Mouse (Mus musculus): ENCODE data around the gene Tmem132d. TPM values are rescaled to one million over a fixed set of nuclear protein-coding genes. Genes with fewer than 3 reads are reported as not detected.

Gene Tmem132d
- polyA plus RNA-seq, 1 experiment, result not detected

- no peak overlapping the region for H3K4me3 ChIP-seq (ENCODE audit: insufficient read depth, low read depth, low read length)
- no peak for DNase-seq
- H3K36me3 ChIP-seq (ENCODE audit: control insufficient read depth, insufficient read depth, low read length), result no peaks in the 10 kb centered on the region
- H3K27me3 ChIP-seq (replicated peaks; ENCODE audit: control insufficient read depth, insufficient read depth, low read length), result no peaks in the 10 kb centered on the region
- 66% methylated on average over 2 of the region's 2 CpGs for WGBS
- H3K27ac ChIP-seq (ENCODE audit: insufficient read depth, low read depth, low read length), result no peak overlapping the region
- TF ChIP-seq POLR2A (IDR thresholded peaks at IDR 0.05; ENCODE audit: low read depth, low read length), result no peak
- no peaks in the 10 kb centered on the region for H3K4me1 ChIP-seq (ENCODE audit: control insufficient read depth, insufficient read depth, low read length)
Measured at GRCm38 (mm10) chr5:127926686-127927085, 506.2 kb downstream of the Tmem132d start.

- H3K36me3 ChIP-seq (ENCODE audit: control insufficient read depth, insufficient read depth, low read length), result no peaks in the 10 kb centered on the region
Measured at GRCm38 (mm10) chr5:127924106-127924505, 508.8 kb downstream of the Tmem132d start.

GRCm38 (mm10) chr5:127919171-127919570 is 513.7 kb downstream of the Tmem132d start:
- no peak for TF ChIP-seq CTCF (conservative IDR thresholded peaks at IDR 0.05; ENCODE audit: insufficient read depth, insufficient read length, low read depth, low read length)
- no peak for TF ChIP-seq POLR2A (IDR thresholded peaks at IDR 0.05; ENCODE audit: low read depth, low read length)
- no peaks in the 10 kb centered on the region for H3K36me3 ChIP-seq (ENCODE audit: control insufficient read depth, insufficient read depth, low read length)
- no peak overlapping the region for H3K27ac ChIP-seq (ENCODE audit: insufficient read depth, low read depth, low read length)
- no peaks in the 10 kb centered on the region for H3K4me1 ChIP-seq (ENCODE audit: control insufficient read depth, insufficient read depth, low read length)
- WGBS, result 79% methylated on average over 1 of the region's 1 CpGs
- H3K27me3 ChIP-seq (replicated peaks; ENCODE audit: control insufficient read depth, insufficient read depth, low read length), result no peaks in the 10 kb centered on the region
- DNase-seq, result no peak
- H3K4me3 ChIP-seq (ENCODE audit: insufficient read depth, low read depth, low read length), result no peak overlapping the region

More at GRCm38 (mm10) chr5:127924106-127924505, 508.8 kb downstream of the Tmem132d start:
- whole genome bisulfite sequencing, result 51% methylated on average over 3 of the region's 3 CpGs
- Histone ChIP-seq H3K4me1 (ENCODE audit: control insufficient read depth, insufficient read depth, low read length) (no peaks in the 10 kb centered on the region), H3K27me3 (replicated peaks; ENCODE audit: control insufficient read depth, insufficient read depth, low read length) (no peaks in the 10 kb centered on the region), H3K4me3 (ENCODE audit: insufficient read depth, low read depth, low read length) (no peak overlapping the region), H3K27ac (ENCODE audit: insufficient read depth, low read depth, low read length) (no peak overlapping the region)
- TF ChIP-seq POLR2A (IDR thresholded peaks at IDR 0.05; ENCODE audit: low read depth, low read length), result no peak
- TF ChIP-seq CTCF (conservative IDR thresholded peaks at IDR 0.05; ENCODE audit: insufficient read depth, insufficient read length, low read depth, low read length), result no peak
- DNase-seq, result no peak

GRCm38 (mm10) chr5:127918376-127918775 is 514.5 kb downstream of the Tmem132d start:
- DNase-seq, result no peak
- H3K4me3 ChIP-seq (ENCODE audit: insufficient read depth, low read depth, low read length), result no peak overlapping the region
- H3K4me1 ChIP-seq (ENCODE audit: control insufficient read depth, insufficient read depth, low read length), result no peaks in the 10 kb centered on the region
- H3K36me3 ChIP-seq (ENCODE audit: control insufficient read depth, insufficient read depth, low read length), result no peaks in the 10 kb centered on the region
- no peaks in the 10 kb centered on the region for H3K27me3 ChIP-seq (replicated peaks; ENCODE audit: control insufficient read depth, insufficient read depth, low read length)
- 90% methylated on average over 3 of the region's 3 CpGs for WGBS
- no peak overlapping the region for H3K27ac ChIP-seq (ENCODE audit: insufficient read depth, low read depth, low read length)
- TF ChIP-seq POLR2A (IDR thresholded peaks at IDR 0.05; ENCODE audit: low read depth, low read length) (no peak), CTCF (conservative IDR thresholded peaks at IDR 0.05; ENCODE audit: insufficient read depth, insufficient read length, low read depth, low read length) (no peak)

GRCm38 (mm10) chr5:127914157-127914556 is 518.7 kb downstream of the Tmem132d start:
- Histone ChIP-seq H3K27ac (ENCODE audit: insufficient read depth, low read depth, low read length) (no peak overlapping the region), H3K27me3 (replicated peaks; ENCODE audit: control insufficient read depth, insufficient read depth, low read length) (no peaks in the 10 kb centered on the region), H3K36me3 (ENCODE audit: control insufficient read depth, insufficient read depth, low read length) (no peaks in the 10 kb centered on the region), H3K4me3 (ENCODE audit: insufficient read depth, low read depth, low read length) (no peak overlapping the region), H3K4me1 (ENCODE audit: control insufficient read depth, insufficient read depth, low read length) (no peaks in the 10 kb centered on the region)
- WGBS, result 74% methylated on average over 11 of the region's 11 CpGs
- no peak for DNase-seq
- no peak for TF ChIP-seq CTCF (conservative IDR thresholded peaks at IDR 0.05; ENCODE audit: insufficient read depth, insufficient read length, low read depth, low read length)
- no peak for TF ChIP-seq POLR2A (IDR thresholded peaks at IDR 0.05; ENCODE audit: low read depth, low read length)

- Histone ChIP-seq H3K27ac (ENCODE audit: insufficient read depth, low read depth, low read length) (no peak overlapping the region), H3K27me3 (replicated peaks; ENCODE audit: control insufficient read depth, insufficient read depth, low read length) (no peaks in the 10 kb centered on the region), H3K4me1 (ENCODE audit: control insufficient read depth, insufficient read depth, low read length) (no peaks in the 10 kb centered on the region), H3K36me3 (ENCODE audit: control insufficient read depth, insufficient read depth, low read length) (no peaks in the 10 kb centered on the region), H3K4me3 (ENCODE audit: insufficient read depth, low read depth, low read length) (no peak overlapping the region)
- DNase-seq, result peak; percentile 7
- 27% methylated on average over 3 of the region's 3 CpGs for WGBS
- TF ChIP-seq POLR2A (IDR thresholded peaks at IDR 0.05; ENCODE audit: low read depth, low read length) (no peak), CTCF (conservative IDR thresholded peaks at IDR 0.05; ENCODE audit: insufficient read depth, insufficient read length, low read depth, low read length) (no peak)
Measured at GRCm38 (mm10) chr5:127911603-127912002, 521.3 kb downstream of the Tmem132d start.

GRCm38 (mm10) chr5:127910356-127910755 is 522.5 kb downstream of the Tmem132d start:
- Histone ChIP-seq H3K36me3 (ENCODE audit: control insufficient read depth, insufficient read depth, low read length) (no peaks in the 10 kb centered on the region), H3K27me3 (replicated peaks; ENCODE audit: control insufficient read depth, insufficient read depth, low read length) (no peaks in the 10 kb centered on the region), H3K4me1 (ENCODE audit: control insufficient read depth, insufficient read depth, low read length) (no peaks in the 10 kb centered on the region), H3K27ac (ENCODE audit: insufficient read depth, low read depth, low read length) (no peak overlapping the region), H3K4me3 (ENCODE audit: insufficient read depth, low read depth, low read length) (no peak overlapping the region)
- DNase-seq, result no peak
- TF ChIP-seq POLR2A (IDR thresholded peaks at IDR 0.05; ENCODE audit: low read depth, low read length), result no peak
- TF ChIP-seq CTCF (conservative IDR thresholded peaks at IDR 0.05; ENCODE audit: insufficient read depth, insufficient read length, low read depth, low read length), result no peak
- WGBS, result 39% methylated on average over 2 of the region's 2 CpGs

GRCm38 (mm10) chr5:127895176-127895575 is 537.7 kb downstream of the Tmem132d start:
- Histone ChIP-seq H3K4me1 (ENCODE audit: control insufficient read depth, insufficient read depth, low read length) (no peaks in the 10 kb centered on the region), H3K27me3 (replicated peaks; ENCODE audit: control insufficient read depth, insufficient read depth, low read length) (no peaks in the 10 kb centered on the region), H3K27ac (ENCODE audit: insufficient read depth, low read depth, low read length) (no peak overlapping the region), H3K36me3 (ENCODE audit: control insufficient read depth, insufficient read depth, low read length) (no peaks in the 10 kb centered on the region), H3K4me3 (ENCODE audit: insufficient read depth, low read depth, low read length) (no peak overlapping the region)
- WGBS, result 90% methylated on average over 1 of the region's 1 CpGs
- TF ChIP-seq CTCF (conservative IDR thresholded peaks at IDR 0.05; ENCODE audit: insufficient read depth, insufficient read length, low read depth, low read length), result no peak
- no peak for TF ChIP-seq POLR2A (IDR thresholded peaks at IDR 0.05; ENCODE audit: low read depth, low read length)
- no peak for DNase-seq
